Mouse (Mus musculus) intestine, postnatal 0 days (tissue): ENCODE measurements around the gene Krt222. TPM values are rescaled to one million over a fixed set of nuclear protein-coding genes. Genes with fewer than 3 reads are reported as not detected.

Experiments
- ATAC-seq: fragments of 200-750 bp; cut with Nextera tagmentation; 2 replicates; pipeline ENCODE4 v1.8.0; 2017; ENCODE audit warnings: mild to moderate bottlenecking, moderate TSS enrichment, moderate library complexity
- H3K27ac ChIP-seq: fragments of 300-500 bp; sonication (generic); 2 replicates; pipeline ENCODE4 v1.5.1; 2014; ENCODE audit warnings: mild to moderate bottlenecking, low read depth, low read length, moderate library complexity
- H3K27me3 ChIP-seq: fragments of 300-500 bp; sonication (generic); replicated peaks from 2 replicates; pipeline ENCODE4 v1.6.1; 2014; ENCODE audit warnings: low read length, mixed read lengths; ENCODE audit not compliant: control insufficient read depth, insufficient read depth
- H3K36me3 ChIP-seq: fragments of 300-500 bp; sonication (generic); 2 replicates; pipeline ENCODE4 v1.6.1; 2014; ENCODE audit warnings: mild to moderate bottlenecking, moderate library complexity; ENCODE audit not compliant: control insufficient read depth, insufficient read depth
- H3K4me1 ChIP-seq: fragments of 300-500 bp; sonication (generic); replicated peaks from 2 replicates; pipeline ENCODE4 v1.6.1; 2014; ENCODE audit warnings: antibody characterized with exemption, low read length, mixed read lengths; ENCODE audit not compliant: control insufficient read depth, insufficient read depth
- H3K4me2 ChIP-seq: fragments of 300-500 bp; sonication (generic); replicated peaks from 2 replicates; pipeline ENCODE4 v1.6.1; 2014; ENCODE audit warnings: low read depth, mild to moderate bottlenecking, moderate library complexity
- H3K4me3 ChIP-seq: fragments of 300-500 bp; sonication (generic); 2 replicates; pipeline ENCODE4 v1.5.1; 2014; ENCODE audit warnings: low read depth, low read length
- H3K9ac ChIP-seq: fragments of 300-500 bp; sonication (generic); 2 replicates; pipeline ENCODE4 v1.6.1; 2014; ENCODE audit warnings: mild to moderate bottlenecking, low read depth, low read length
- H3K9me3 ChIP-seq: fragments of 300-500 bp; sonication (generic); 2 replicates; pipeline ENCODE4 v1.6.1; 2016; ENCODE audit warnings: mixed run types; ENCODE audit not compliant: control insufficient read depth
- CTCF ChIP-seq: sonication (generic); IDR thresholded peaks from 2 replicates; pipeline ENCODE4 v1.5.1; 2016; ENCODE audit warnings: low read depth, mild to moderate bottlenecking, control low read depth, antibody characterized with exemption, moderate library complexity
- WGBS: fragments of 180-500 bp; shearing (Covaris S2); extraction: QIAGEN DNeasy Blood & Tissue Kit; methylation state at CpG from one replicate; pipeline ENCODE4 v1.1.7; 2014; 5-methylcytosine and 5-hydroxymethylcytosine counted together
- polyA plus RNA-seq: library from polyadenylated mRNA; unstranded; fragments of >200 nt; fragmentation: Nextera tagmentation; extraction: Ambion mirVana; gene quantifications from 2 replicates; pipeline ENCODE4 v1.2.1, GENCODE M21; 2015

The Krt222 gene
- polyA plus RNA-seq, result 0.42 and 0.61 TPM in 2 replicates

DNA sequence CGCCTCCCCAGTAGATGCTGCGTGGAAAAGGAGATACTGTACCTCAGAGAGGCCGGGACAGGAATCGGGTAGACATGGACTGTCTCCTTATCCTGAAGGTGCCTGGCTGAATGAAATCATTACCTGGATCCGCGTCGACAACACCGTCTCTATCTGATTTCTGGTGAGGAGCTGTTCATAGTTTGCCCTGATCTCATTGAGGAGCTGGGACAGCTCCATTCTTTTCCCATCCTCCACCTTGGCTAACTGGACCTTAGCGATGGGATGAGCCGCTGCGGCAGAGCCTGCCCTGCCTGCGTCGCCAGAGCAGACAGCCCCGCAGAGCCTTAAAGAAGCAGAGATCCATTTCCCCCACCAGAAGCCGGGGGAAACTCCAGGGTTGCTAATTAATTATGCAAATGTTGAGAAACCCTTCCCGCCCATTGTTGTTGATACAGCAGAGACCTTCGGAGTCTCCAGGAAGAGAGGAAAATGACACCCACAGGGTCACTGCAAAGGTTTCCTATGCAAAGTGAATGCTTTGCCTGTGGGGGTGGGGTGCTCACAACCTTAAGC, at the start of gene Krt222:
TSS of gene Krt222 (minus strand) at position 266 of the 555 bp plus-strand sequence.
- no peak for ATAC-seq
- Histone ChIP-seq H3K36me3 (no peaks in the 10 kb centered on the region), H3K4me1 (no peaks in the 10 kb centered on the region), H3K9ac (0 out of 2 replicates have a peak within 1 kb of the TSS, but pooled peaks have one; percentile 17), H3K27me3 (no peaks in the 10 kb centered on the region), H3K4me3 (peak within 1 kb of the TSS; percentile 39), H3K27ac (no peak within 1 kb of the TSS), H3K9me3 (no peaks in the 10 kb centered on the region), H3K4me2 (peak within 1 kb of the TSS; percentile 71)
- TF ChIP-seq CTCF, result no peak
- 4% methylated on average over 17 of the region's 17 CpGs for WGBS

DNA sequence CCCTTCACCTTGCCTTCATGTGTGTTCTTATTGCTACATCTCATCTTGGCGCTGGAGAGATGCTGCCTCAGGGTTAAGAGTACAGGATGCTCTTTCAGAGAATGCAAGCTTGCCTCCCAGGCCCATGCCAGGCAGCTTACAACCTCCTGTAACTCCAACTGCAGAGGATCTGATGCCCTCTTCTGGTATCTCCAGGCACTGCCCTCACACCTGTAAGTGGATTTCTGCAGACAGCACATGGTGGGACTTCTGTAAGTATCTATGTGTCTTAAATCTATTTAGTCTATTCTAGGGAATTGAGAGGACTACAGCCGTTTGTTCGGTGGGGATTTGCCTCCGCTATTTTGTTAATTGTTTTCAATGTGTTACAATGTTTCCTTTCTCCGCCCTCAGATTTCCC, 49.0 kb upstream of the Krt222 start:
- no peak for ATAC-seq
- Histone ChIP-seq H3K27ac (no peak overlapping the region), H3K4me3 (no peak overlapping the region), H3K9ac (no peak overlapping the region), H3K4me2 (no peak overlapping the region), H3K4me1 (no peaks in the 10 kb centered on the region), H3K9me3 (no peaks in the 10 kb centered on the region), H3K27me3 (peaks cover 6% of the 10 kb centered on the region; the same call in 1 of the 2 replicates), H3K36me3 (no peaks in the 10 kb centered on the region)
- TF ChIP-seq CTCF, result peak; percentile 80
- 61% methylated on average over 5 of the region's 5 CpGs for WGBS

DNA sequence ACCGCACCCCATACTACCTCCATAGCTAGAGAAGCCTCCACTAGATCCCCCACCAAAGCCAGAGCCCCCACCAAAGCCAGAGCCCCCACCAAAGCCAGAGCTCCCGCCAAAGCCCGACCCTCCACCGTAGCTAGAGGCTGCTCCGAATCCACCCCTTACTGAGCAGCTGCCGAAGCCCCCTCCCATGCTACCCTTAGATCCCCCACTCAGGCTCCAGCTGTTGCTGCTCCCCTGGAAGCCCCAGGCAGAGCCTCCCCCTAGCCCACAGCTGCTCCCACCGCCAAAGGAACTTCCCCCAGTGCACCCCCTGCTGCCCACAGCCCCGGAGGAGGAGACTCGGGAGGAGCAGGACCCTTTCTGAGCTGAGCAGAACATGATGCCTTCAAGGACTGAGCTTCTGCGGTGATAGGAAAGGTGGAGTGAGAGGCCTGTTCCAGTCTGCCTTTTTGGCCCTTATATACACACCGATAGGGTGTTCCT, 41.0 kb upstream of the Krt222 start, which contains the start of gene Krt24:
TSS of gene Krt24 (minus strand) at position 430 of the 480 bp plus-strand sequence.
- Histone ChIP-seq H3K36me3 (no peaks in the 10 kb centered on the region), H3K9me3 (no peaks in the 10 kb centered on the region), H3K4me3 (no peak within 1 kb of the TSS), H3K9ac (no peak within 1 kb of the TSS), H3K4me1 (no peaks in the 10 kb centered on the region), H3K27me3 (no peaks in the 10 kb centered on the region), H3K4me2 (no peak within 1 kb of the TSS), H3K27ac (no peak within 1 kb of the TSS)
- no peak for ATAC-seq
- WGBS, result 41% methylated on average over 11 of the region's 11 CpGs
- no peak for TF ChIP-seq CTCF

DNA sequence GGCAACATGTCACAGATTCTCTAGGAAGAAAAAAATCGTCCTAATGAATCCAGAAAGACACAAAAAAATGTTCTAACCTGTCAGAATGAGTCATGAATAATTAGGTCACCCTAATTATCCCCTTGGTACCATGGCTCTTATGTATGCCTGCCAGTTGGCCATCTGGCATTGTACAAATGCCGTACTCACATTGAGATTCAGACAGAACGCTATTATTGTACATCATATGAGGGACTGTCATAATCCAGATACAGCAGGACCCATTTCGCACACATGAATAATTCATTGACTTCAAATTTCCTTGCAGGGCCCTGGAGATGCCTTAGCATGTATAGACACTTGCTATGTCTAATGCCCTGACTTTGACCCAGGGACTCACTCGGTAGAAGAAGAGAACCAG, 40.1 kb upstream of the Krt222 start:
- Histone ChIP-seq H3K27ac (no peak overlapping the region), H3K4me3 (no peak overlapping the region), H3K36me3 (no peaks in the 10 kb centered on the region), H3K9ac (no peak overlapping the region), H3K4me1 (no peaks in the 10 kb centered on the region), H3K27me3 (0 out of 2 replicates have a peak, but pooled peaks cover 3% of the 10 kb centered on the region), H3K9me3 (no peaks in the 10 kb centered on the region), H3K4me2 (no peak overlapping the region)
- 80% methylated on average over 5 of the region's 5 CpGs for WGBS
- ATAC-seq, result no peak
- no peak for TF ChIP-seq CTCF

DNA sequence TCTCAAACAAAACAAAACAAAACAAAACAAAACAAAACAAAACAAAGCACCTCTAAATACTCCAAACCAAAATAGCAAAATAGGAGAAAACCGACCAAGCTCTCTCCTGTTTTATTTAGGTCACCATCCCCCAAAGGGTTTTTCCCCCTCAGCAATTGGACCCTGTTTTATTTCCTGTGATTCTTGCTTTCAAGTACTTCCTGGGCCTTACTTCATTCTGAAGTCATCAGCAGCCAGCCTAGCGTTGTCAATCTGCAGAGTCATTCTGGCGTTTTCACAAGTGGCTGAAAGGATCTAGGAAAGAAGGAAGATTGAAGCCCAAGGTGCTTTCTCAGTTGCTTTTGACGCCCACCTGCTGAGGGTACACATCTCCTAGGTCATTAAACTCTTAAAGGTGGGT, 39.4 kb upstream of the Krt222 start:
- 0 out of 2 replicates have a peak, but pooled peaks cover 3% of the 10 kb centered on the region for H3K27me3 ChIP-seq
- WGBS, result 45% methylated on average over 4 of the region's 4 CpGs
- H3K27ac ChIP-seq, result no peak overlapping the region
- no peak for TF ChIP-seq CTCF
- no peak overlapping the region for H3K4me2 ChIP-seq
- H3K4me3 ChIP-seq, result no peak overlapping the region
- no peaks in the 10 kb centered on the region for H3K36me3 ChIP-seq
- H3K9me3 ChIP-seq, result no peaks in the 10 kb centered on the region
- H3K4me1 ChIP-seq, result no peaks in the 10 kb centered on the region
- no peak for ATAC-seq
- no peak overlapping the region for H3K9ac ChIP-seq

DNA sequence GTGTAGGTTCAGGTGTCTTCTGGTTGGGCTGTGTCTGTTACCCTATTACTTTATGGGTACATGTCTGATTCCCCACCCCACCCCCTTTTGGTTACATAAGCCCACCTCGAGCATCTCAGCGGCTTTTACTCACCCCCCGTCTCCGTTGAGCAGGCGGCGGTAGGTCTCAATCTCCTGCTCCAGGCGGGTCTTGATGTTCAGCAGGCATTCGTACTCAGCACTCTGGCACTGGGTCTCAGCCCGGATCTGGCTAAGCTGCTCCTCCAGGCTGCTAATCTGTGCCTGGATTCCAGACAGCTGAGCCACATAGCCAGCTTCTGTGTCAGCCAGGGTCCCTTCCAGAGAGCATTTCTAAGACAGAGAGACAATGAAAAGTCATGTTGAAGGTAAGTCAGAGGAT, 37.2 kb upstream of the Krt222 start:
- Histone ChIP-seq H3K4me3 (no peak overlapping the region), H3K27me3 (0 out of 2 replicates have a peak, but pooled peaks cover 3% of the 10 kb centered on the region), H3K9ac (no peak overlapping the region), H3K27ac (no peak overlapping the region), H3K9me3 (no peaks in the 10 kb centered on the region), H3K4me2 (no peak overlapping the region), H3K36me3 (no peaks in the 10 kb centered on the region), H3K4me1 (no peaks in the 10 kb centered on the region)
- TF ChIP-seq CTCF, result no peak
- 76% methylated on average over 9 of the region's 9 CpGs for WGBS
- ATAC-seq, result no peak
